Mouse (Mus musculus): ENCODE measurements at regions not wholly inside any gene's neighbourhood (a gene's known extent, or its start where the extent isn't known, plus 50 kb on each side); places are given as distances from the start of the nearest gene placed in this dataset.
"Not testable (repeated sequence)": the region's sequence is repeated elsewhere in the genome, so short reads cannot be mapped to it uniquely, and the experiment has no call there.

DNA sequence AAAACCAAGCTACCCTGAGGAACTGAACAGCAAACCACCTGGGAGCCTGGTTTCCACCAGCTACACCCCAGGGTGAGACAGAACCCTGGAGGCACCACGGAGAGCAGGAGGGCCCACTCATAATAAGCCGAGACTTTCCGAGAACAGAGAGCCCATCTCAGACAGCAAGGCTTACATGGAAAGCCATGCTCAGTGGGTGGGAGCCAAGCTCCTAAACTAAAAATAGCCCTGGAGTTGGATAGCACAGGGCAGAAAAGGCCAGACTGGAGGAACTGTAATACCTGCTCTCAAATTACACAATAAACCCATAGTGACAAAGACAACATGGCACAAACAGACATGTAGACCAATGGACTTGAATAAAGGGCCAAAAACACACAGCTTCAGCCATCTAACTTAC is 69.9 kb downstream of the Fbxo4 start:
- Histone ChIP-seq H3K4me3 (ENCODE audit: low read depth, low read length) (no peak overlapping the region), H3K36me3 (ENCODE audit: control insufficient read depth, insufficient read depth, low read length) (no peaks in the 10 kb centered on the region), H3K27ac (ENCODE audit: low read depth, low read length) (no peak overlapping the region), H3K27me3 (replicated peaks; ENCODE audit: control insufficient read depth, insufficient read depth, low read length) (no peaks in the 10 kb centered on the region), H3K9ac (ENCODE audit: low read length) (no peak overlapping the region), H3K4me1 (ENCODE audit: control insufficient read depth, insufficient read depth, low read length) (no peaks in the 10 kb centered on the region), H3K4me2 (ENCODE audit: low read length) (no peak overlapping the region), H3K9me3 (replicated peaks; ENCODE audit: control insufficient read depth, low read length) (no peaks in the 10 kb centered on the region)
- ATAC-seq (no peak), DNase-seq (ENCODE audit: low spot score) (no peak)
- 74% methylated on average over 3 of the region's 3 CpGs for WGBS

DNA sequence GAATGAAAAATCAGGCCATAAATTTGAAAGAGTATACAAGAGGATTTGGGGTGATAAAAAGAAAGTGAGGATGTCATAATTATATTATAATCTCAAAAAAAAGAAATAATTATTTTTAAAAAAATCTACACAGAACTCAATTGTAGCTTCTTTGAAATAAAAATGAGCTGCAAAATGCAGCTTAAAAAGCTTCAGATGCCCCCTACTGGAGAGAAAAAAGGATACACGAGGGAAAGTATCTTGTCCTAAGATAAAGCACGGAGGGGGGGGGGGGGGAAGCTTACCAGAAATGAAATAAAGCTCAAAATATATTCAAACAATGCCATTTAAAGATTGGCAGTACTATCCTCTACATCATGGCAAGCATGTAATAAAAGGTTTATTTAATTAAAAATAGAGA is 70.7 kb downstream of the Fbxo4 start:
- no peak overlapping the region for H3K4me2 ChIP-seq (ENCODE audit: low read length)
- H3K4me3 ChIP-seq (ENCODE audit: low read depth, low read length), result no peak overlapping the region
- no peaks in the 10 kb centered on the region for H3K4me1 ChIP-seq (ENCODE audit: control insufficient read depth, insufficient read depth, low read length)
- H3K9me3 ChIP-seq (replicated peaks; ENCODE audit: control insufficient read depth, low read length), result no peaks in the 10 kb centered on the region
- 21% methylated on average over 2 of the region's 2 CpGs for WGBS
- DNase-seq (ENCODE audit: low spot score), result peak; percentile 63
- H3K27me3 ChIP-seq (replicated peaks; ENCODE audit: control insufficient read depth, insufficient read depth, low read length), result no peaks in the 10 kb centered on the region
- ATAC-seq, result no peak
- no peak overlapping the region for H3K27ac ChIP-seq (ENCODE audit: low read depth, low read length)
- no peaks in the 10 kb centered on the region for H3K36me3 ChIP-seq (ENCODE audit: control insufficient read depth, insufficient read depth, low read length)
- no peak overlapping the region for H3K9ac ChIP-seq (ENCODE audit: low read length)

DNA sequence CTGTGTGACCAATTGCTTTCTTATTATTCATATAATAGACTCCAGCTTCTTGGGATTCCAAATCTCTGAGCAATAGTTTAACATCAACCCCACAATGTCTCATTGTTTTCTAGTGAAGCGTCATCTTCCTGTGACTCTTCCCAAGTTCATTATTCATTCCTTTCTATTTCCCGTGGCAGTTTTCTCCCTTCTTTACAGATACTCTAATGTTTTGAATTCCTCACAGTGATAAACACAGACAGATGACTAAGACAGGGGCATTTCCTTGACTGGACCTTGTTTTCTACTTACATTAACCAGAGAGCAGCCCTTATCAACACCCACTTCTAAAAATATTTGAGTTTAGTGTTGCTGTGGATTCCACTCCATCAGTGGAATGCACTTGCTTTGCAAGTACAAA is 73.8 kb downstream of the Fbxo4 start:
- no peak overlapping the region for H3K4me3 ChIP-seq (ENCODE audit: low read depth, low read length)
- no peaks in the 10 kb centered on the region for H3K36me3 ChIP-seq (ENCODE audit: control insufficient read depth, insufficient read depth, low read length)
- no peaks in the 10 kb centered on the region for H3K9me3 ChIP-seq (replicated peaks; ENCODE audit: control insufficient read depth, low read length)
- DNase-seq (ENCODE audit: low spot score) (no peak), ATAC-seq (no peak)
- H3K27ac ChIP-seq (ENCODE audit: low read depth, low read length), result no peak overlapping the region
- no peaks in the 10 kb centered on the region for H3K27me3 ChIP-seq (replicated peaks; ENCODE audit: control insufficient read depth, insufficient read depth, low read length)
- no peak overlapping the region for H3K4me2 ChIP-seq (ENCODE audit: low read length)
- H3K4me1 ChIP-seq (ENCODE audit: control insufficient read depth, insufficient read depth, low read length), result no peaks in the 10 kb centered on the region
- 74% methylated on average over 2 of the region's 2 CpGs for WGBS
- no peak overlapping the region for H3K9ac ChIP-seq (ENCODE audit: low read length)

DNA sequence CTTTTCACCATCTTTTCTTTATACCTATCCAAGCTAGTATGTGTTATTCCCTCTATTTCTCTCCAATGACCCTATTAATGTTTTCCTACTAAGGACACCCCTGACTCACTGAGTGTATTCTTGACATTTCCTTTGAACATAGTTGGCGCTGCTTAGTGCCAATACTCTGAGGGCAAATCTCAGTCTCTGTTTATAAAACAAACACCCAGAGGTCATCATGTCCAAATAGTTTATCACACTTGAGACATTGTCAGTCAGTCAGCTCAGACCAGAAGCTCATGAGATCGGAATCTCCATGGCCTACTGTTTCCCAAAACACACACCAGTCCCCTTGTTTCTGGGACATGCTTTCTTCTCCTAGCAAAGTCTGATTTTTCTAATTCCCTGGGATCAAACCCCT is 100.9 kb downstream of the Fbxo4 start:
- H3K9me3 ChIP-seq (replicated peaks; ENCODE audit: control insufficient read depth, low read length), result no peaks in the 10 kb centered on the region
- H3K27me3 ChIP-seq (replicated peaks; ENCODE audit: control insufficient read depth, insufficient read depth, low read length), result no peaks in the 10 kb centered on the region
- WGBS, result 89% methylated on average over 2 of the region's 2 CpGs
- H3K36me3 ChIP-seq (ENCODE audit: control insufficient read depth, insufficient read depth, low read length), result no peaks in the 10 kb centered on the region
- no peak overlapping the region for H3K4me3 ChIP-seq (ENCODE audit: low read depth, low read length)
- no peak for DNase-seq (ENCODE audit: low spot score)
- no peak for ATAC-seq
- H3K27ac ChIP-seq (ENCODE audit: low read depth, low read length), result no peak overlapping the region
- H3K4me2 ChIP-seq (ENCODE audit: low read length), result no peak overlapping the region
- H3K4me1 ChIP-seq (ENCODE audit: control insufficient read depth, insufficient read depth, low read length), result no peaks in the 10 kb centered on the region
- no peak overlapping the region for H3K9ac ChIP-seq (ENCODE audit: low read length)

GRCm38 (mm10) chr15:3877506-3877905 is 101.9 kb downstream of the Fbxo4 start:
- Histone ChIP-seq H3K9ac (ENCODE audit: low read length) (no peak overlapping the region), H3K27me3 (replicated peaks; ENCODE audit: control insufficient read depth, insufficient read depth, low read length) (no peaks in the 10 kb centered on the region), H3K36me3 (ENCODE audit: control insufficient read depth, insufficient read depth, low read length) (no peaks in the 10 kb centered on the region), H3K9me3 (replicated peaks; ENCODE audit: control insufficient read depth, low read length) (no peaks in the 10 kb centered on the region), H3K27ac (ENCODE audit: low read depth, low read length) (no peak overlapping the region), H3K4me1 (ENCODE audit: control insufficient read depth, insufficient read depth, low read length) (no peaks in the 10 kb centered on the region), H3K4me3 (ENCODE audit: low read depth, low read length) (no peak overlapping the region), H3K4me2 (ENCODE audit: low read length) (no peak overlapping the region)
- DNase-seq (ENCODE audit: low spot score), result no peak
- 87% methylated on average over 3 of the region's 3 CpGs for WGBS
- no peak for ATAC-seq

DNA sequence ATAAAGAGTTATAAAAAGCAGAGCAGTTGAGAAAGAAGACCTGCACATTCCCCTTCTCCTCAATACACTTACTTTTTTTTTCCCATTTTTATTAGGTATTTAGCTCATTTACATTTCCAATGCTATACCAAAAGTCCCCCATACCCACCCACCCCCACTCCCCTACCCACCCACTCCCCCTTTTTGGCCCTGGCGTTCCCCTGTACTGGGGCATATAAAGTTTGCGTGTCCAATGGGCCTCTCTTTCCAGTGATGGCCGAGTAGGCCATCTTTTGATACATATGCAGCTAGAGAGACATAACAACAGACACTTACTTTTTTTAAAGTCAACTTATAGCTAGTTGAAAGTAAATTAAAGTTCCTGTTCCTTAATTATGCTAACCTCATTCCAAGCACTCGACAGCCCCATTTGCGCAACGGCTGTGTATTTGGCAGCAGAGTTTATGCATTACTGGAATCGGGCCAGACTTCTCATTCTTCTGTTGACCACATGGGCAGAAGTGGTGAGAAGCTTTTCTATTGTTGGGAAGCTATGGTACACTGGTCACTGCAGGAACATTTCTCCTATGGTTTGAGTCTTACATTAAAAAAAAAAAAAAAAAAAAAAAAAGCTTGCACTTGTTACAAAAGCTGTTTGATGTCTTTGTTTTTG is 104.0 kb downstream of the Fbxo4 start:
- not testable (repeated sequence) for H3K9ac ChIP-seq (ENCODE audit: low read length); H3K4me2 ChIP-seq (ENCODE audit: low read length); H3K27me3 ChIP-seq (replicated peaks; ENCODE audit: control insufficient read depth, insufficient read depth, low read length); H3K36me3 ChIP-seq (ENCODE audit: control insufficient read depth, insufficient read depth, low read length); H3K4me3 ChIP-seq (ENCODE audit: low read depth, low read length); H3K9me3 ChIP-seq (replicated peaks; ENCODE audit: control insufficient read depth, low read length); H3K4me1 ChIP-seq (ENCODE audit: control insufficient read depth, insufficient read depth, low read length); H3K27ac ChIP-seq (ENCODE audit: low read depth, low read length)
- ATAC-seq (peak; percentile 88), DNase-seq (ENCODE audit: low spot score) (peak; percentile 77)
- WGBS, result 48% methylated on average over 5 of the region's 7 CpGs

GRCm38 (mm10) chr15:3831802-3832201 is 147.6 kb downstream of the Fbxo4 start:
- Histone ChIP-seq H3K36me3 (ENCODE audit: control insufficient read depth, insufficient read depth, low read length) (no peaks in the 10 kb centered on the region), H3K4me2 (ENCODE audit: low read length) (no peak overlapping the region), H3K27ac (ENCODE audit: low read depth, low read length) (no peak overlapping the region), H3K4me3 (ENCODE audit: low read depth, low read length) (no peak overlapping the region), H3K27me3 (replicated peaks; ENCODE audit: control insufficient read depth, insufficient read depth, low read length) (no peaks in the 10 kb centered on the region), H3K9me3 (replicated peaks; ENCODE audit: control insufficient read depth, low read length) (no peaks in the 10 kb centered on the region), H3K9ac (ENCODE audit: low read length) (no peak overlapping the region), H3K4me1 (ENCODE audit: control insufficient read depth, insufficient read depth, low read length) (no peaks in the 10 kb centered on the region)
- ATAC-seq (no peak), DNase-seq (ENCODE audit: low spot score) (no peak)
- WGBS, result 92% methylated on average over 4 of the region's 4 CpGs

GRCm38 (mm10) chr15:3805430-3805829 is 173.9 kb downstream of the Fbxo4 start:
- Histone ChIP-seq H3K27ac (ENCODE audit: low read depth, low read length) (no peak overlapping the region), H3K27me3 (replicated peaks; ENCODE audit: control insufficient read depth, insufficient read depth, low read length) (no peaks in the 10 kb centered on the region), H3K9me3 (replicated peaks; ENCODE audit: control insufficient read depth, low read length) (no peaks in the 10 kb centered on the region), H3K9ac (ENCODE audit: low read length) (no peak overlapping the region), H3K36me3 (ENCODE audit: control insufficient read depth, insufficient read depth, low read length) (no peaks in the 10 kb centered on the region), H3K4me2 (ENCODE audit: low read length) (no peak overlapping the region), H3K4me1 (ENCODE audit: control insufficient read depth, insufficient read depth, low read length) (no peaks in the 10 kb centered on the region), H3K4me3 (ENCODE audit: low read depth, low read length) (no peak overlapping the region)
- DNase-seq (ENCODE audit: low spot score) (no peak), ATAC-seq (no peak)
- WGBS, result 86% methylated on average over 2 of the region's 2 CpGs

DNA sequence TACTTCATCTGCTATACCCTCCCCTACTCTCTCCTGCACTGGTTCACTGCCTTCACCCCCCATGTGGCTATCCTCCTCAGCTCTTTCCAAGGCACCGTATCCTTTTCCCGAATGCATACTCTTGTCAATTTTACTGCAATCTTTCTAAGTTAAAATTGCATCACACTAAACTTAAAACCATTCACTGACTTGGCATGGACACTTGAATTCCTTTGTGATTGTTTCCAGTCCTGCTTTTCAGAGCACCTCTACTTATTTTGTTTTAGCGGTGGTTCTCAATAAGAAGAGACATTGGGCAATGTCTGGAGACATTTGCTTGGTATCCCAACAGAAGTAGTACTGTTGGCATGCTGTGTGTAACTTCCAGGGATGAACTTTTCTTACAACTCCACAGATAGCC is 192.6 kb upstream of the Ghr start:
- H3K36me3 ChIP-seq (ENCODE audit: control insufficient read depth, insufficient read depth, low read length), result no peaks in the 10 kb centered on the region
- no peak overlapping the region for H3K4me2 ChIP-seq (ENCODE audit: low read length)
- ATAC-seq, result no peak
- WGBS, result 91% methylated on average over 3 of the region's 3 CpGs
- H3K4me3 ChIP-seq (ENCODE audit: low read depth, low read length), result no peak overlapping the region
- DNase-seq (ENCODE audit: low spot score), result no peak
- H3K27ac ChIP-seq (ENCODE audit: low read depth, low read length), result no peak overlapping the region
- H3K9ac ChIP-seq (ENCODE audit: low read length), result no peak overlapping the region
- H3K9me3 ChIP-seq (replicated peaks; ENCODE audit: control insufficient read depth, low read length), result no peaks in the 10 kb centered on the region
- H3K4me1 ChIP-seq (ENCODE audit: control insufficient read depth, insufficient read depth, low read length), result no peaks in the 10 kb centered on the region
- no peaks in the 10 kb centered on the region for H3K27me3 ChIP-seq (replicated peaks; ENCODE audit: control insufficient read depth, insufficient read depth, low read length)

Data from forebrain, embryonic 14.5 days (tissue).